Mouse (Mus musculus) kidney, embryonic 16.5 days (tissue): Measurements from ENCODE around the gene Ankra2. TPM values are rescaled to one million over a fixed set of nuclear protein-coding genes. Genes with fewer than 3 reads are reported as not detected.

ENCODE experiments used
- ATAC-seq: fragments of 200-750 bp; cut with Nextera tagmentation; 2 replicates; pipeline ENCODE4 v1.8.0; 2017; ENCODE audit warnings: moderate TSS enrichment; ENCODE audit not compliant: low FRiP score, low TSS enrichment
- H3K27ac ChIP-seq: fragments of 300-500 bp; sonication (generic); 2 replicates; pipeline ENCODE4 v1.5.1; 2014; ENCODE audit warnings: low read length
- H3K27me3 ChIP-seq: fragments of 300-500 bp; sonication (generic); 2 replicates; pipeline ENCODE4 v1.6.1; 2014; ENCODE audit warnings: low read length, control low read depth, mixed read lengths; ENCODE audit not compliant: insufficient read depth
- H3K36me3 ChIP-seq: fragments of 300-500 bp; sonication (generic); 2 replicates; pipeline ENCODE4 v1.6.1; 2014; ENCODE audit warnings: low read length, control low read depth, mixed read lengths; ENCODE audit not compliant: insufficient read depth
- H3K4me1 ChIP-seq: fragments of 300-500 bp; sonication (generic); 2 replicates; pipeline ENCODE4 v1.6.1; 2014; ENCODE audit warnings: low read length, control low read depth, mixed read lengths; ENCODE audit not compliant: insufficient read depth
- H3K4me2 ChIP-seq: fragments of 300-500 bp; sonication (generic); replicated peaks from 2 replicates; pipeline ENCODE4 v1.6.1; 2014; ENCODE audit warnings: low read depth, low read length
- H3K4me3 ChIP-seq: fragments of 300-500 bp; sonication (generic); 2 replicates; pipeline ENCODE4 v1.5.1; 2014; ENCODE audit warnings: mild to moderate bottlenecking, low read length
- H3K9ac ChIP-seq: fragments of 300-500 bp; sonication (generic); replicated peaks from 2 replicates; pipeline ENCODE4 v1.6.1; 2014; ENCODE audit warnings: low read length
- H3K9me3 ChIP-seq: fragments of 300-500 bp; sonication (generic); 2 replicates; pipeline ENCODE4 v1.6.1; 2016; ENCODE audit warnings: low read length, control low read depth
- WGBS: fragments of 180-500 bp; shearing (Covaris S2); extraction: QIAGEN DNeasy Blood & Tissue Kit; methylation state at CpG from one replicate; pipeline ENCODE4 v1.1.7; 2014; 5-methylcytosine and 5-hydroxymethylcytosine counted together
- polyA plus RNA-seq: library from polyadenylated mRNA; unstranded; fragments of >200 nt; fragmentation: Nextera tagmentation; extraction: Ambion mirVana; gene quantifications from 2 replicates; pipeline ENCODE4 v1.2.1, GENCODE M21; 2015

Gene Ankra2
- polyA plus RNA-seq, 1 experiment from 2014 or later = 15.7 TPM

- 35% methylated on average over 2 of the region's 2 CpGs for WGBS
- no peak overlapping the region for H3K27ac ChIP-seq
- H3K9ac ChIP-seq = no peak overlapping the region
- no peaks in the 10 kb centered on the region for H3K27me3 ChIP-seq
- no peaks in the 10 kb centered on the region for H3K4me1 ChIP-seq
- no peak overlapping the region for H3K4me3 ChIP-seq
- no peak overlapping the region for H3K4me2 ChIP-seq
- no peaks in the 10 kb centered on the region for H3K36me3 ChIP-seq
- ATAC-seq = no peak
- no peaks in the 10 kb centered on the region for H3K9me3 ChIP-seq
These were observed 27.8 kb downstream of the Ankra2 start for GRCm38 (mm10) chr13:98290719-98291118.

- Histone ChIP-seq H3K4me3 (no peak overlapping the region), H3K4me1 (no peaks in the 10 kb centered on the region), H3K36me3 (no peaks in the 10 kb centered on the region), H3K9me3 (no peaks in the 10 kb centered on the region), H3K9ac (no peak overlapping the region), H3K27me3 (no peaks in the 10 kb centered on the region), H3K27ac (no peak overlapping the region), H3K4me2 (no peak overlapping the region)
- WGBS = 85% methylated on average over 8 of the region's 8 CpGs
- ATAC-seq = 0 out of 2 replicates have a peak, but pooled peaks have one; percentile 39
These were observed 28.8 kb downstream of the Ankra2 start for GRCm38 (mm10) chr13:98291712-98292111.

DNA sequence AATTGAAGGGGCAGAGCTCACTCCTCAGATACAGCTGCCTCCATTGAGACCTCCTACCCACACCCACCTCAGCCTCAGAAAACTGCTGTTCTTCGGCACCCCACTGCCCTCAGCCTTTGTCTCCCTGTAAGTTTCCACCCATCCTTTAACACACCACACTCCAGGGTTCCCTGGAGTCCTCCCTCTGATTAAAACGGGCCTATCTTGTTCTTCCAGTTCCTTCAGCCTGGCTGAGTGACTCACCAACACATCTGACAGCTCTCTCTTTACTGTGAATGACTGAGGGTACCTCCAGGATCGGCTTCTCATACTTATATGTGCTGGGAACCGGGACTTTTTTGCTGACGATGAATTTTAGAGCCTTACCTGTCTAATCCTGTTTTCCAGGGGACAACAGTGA is 33.2 kb downstream of the Ankra2 start:
- Histone ChIP-seq H3K9me3 (no peaks in the 10 kb centered on the region), H3K4me3 (no peak overlapping the region), H3K4me1 (no peaks in the 10 kb centered on the region), H3K9ac (no peak overlapping the region), H3K27me3 (no peaks in the 10 kb centered on the region), H3K36me3 (no peaks in the 10 kb centered on the region), H3K27ac (no peak overlapping the region), H3K4me2 (no peak overlapping the region)
- WGBS = 45% methylated on average over 5 of the region's 5 CpGs
- ATAC-seq = no peak

GRCm38 (mm10) chr13:98297883-98298482 is 35.1 kb downstream of the Ankra2 start:
- Histone ChIP-seq H3K4me2 (no peak overlapping the region), H3K9ac (no peak overlapping the region), H3K4me3 (no peak overlapping the region), H3K4me1 (no peaks in the 10 kb centered on the region), H3K27ac (no peak overlapping the region), H3K36me3 (no peaks in the 10 kb centered on the region), H3K9me3 (no peaks in the 10 kb centered on the region), H3K27me3 (no peaks in the 10 kb centered on the region)
- ATAC-seq = no peak
- 91% methylated on average over 6 of the region's 6 CpGs for WGBS

GRCm38 (mm10) chr13:98298833-98299758 is 36.2 kb downstream of the Ankra2 start:
- ATAC-seq = peak; percentile 70
- Histone ChIP-seq H3K4me3 (0 out of 2 replicates have a peak overlapping the region, but pooled peaks have one; percentile 8), H3K27ac (no peak overlapping the region)

DNA sequence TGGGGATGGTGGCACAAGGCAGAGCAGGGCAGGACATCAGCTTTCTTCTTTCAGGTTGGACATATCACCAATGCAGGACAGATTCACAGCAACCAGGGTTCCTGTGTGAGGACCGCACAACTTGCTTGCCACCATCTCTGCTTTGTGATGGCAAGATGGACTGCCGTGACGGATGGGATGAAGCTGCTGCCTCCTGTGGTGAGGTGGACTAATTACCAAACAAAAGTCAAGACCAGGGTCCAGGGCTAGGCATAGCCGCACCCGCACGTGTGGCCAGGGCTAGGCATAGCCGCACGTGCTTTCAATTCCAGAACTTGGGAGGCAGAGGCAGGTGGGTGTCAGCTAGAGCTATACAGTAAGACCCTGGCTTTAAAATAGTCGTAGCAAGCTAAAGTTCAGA is 42.4 kb downstream of the Ankra2 start:
- Histone ChIP-seq H3K9me3 (no peaks in the 10 kb centered on the region), H3K4me2 (no peak overlapping the region), H3K36me3 (peaks cover 12% of the 10 kb centered on the region), H3K9ac (no peak overlapping the region), H3K4me3 (no peak overlapping the region), H3K27me3 (no peaks in the 10 kb centered on the region), H3K27ac (no peak overlapping the region), H3K4me1 (no peaks in the 10 kb centered on the region)
- ATAC-seq = no peak
- WGBS = 90% methylated on average over 9 of the region's 9 CpGs

More at GRCm38 (mm10) chr13:98298833-98299758, 36.2 kb downstream of the Ankra2 start:
- Histone ChIP-seq H3K4me2 (peak overlapping the region; percentile 32), H3K9ac (no peak overlapping the region), H3K4me1 (no peaks in the 10 kb centered on the region), H3K9me3 (no peaks in the 10 kb centered on the region), H3K36me3 (no peaks in the 10 kb centered on the region), H3K27me3 (no peaks in the 10 kb centered on the region)
- 51% methylated on average over 21 of the region's 21 CpGs for WGBS

GRCm38 (mm10) chr13:98306393-98306792 is 43.5 kb downstream of the Ankra2 start:
- Histone ChIP-seq H3K27me3 (no peaks in the 10 kb centered on the region), H3K9me3 (no peaks in the 10 kb centered on the region), H3K9ac (no peak overlapping the region), H3K4me1 (no peaks in the 10 kb centered on the region), H3K4me2 (no peak overlapping the region), H3K27ac (no peak overlapping the region), H3K4me3 (no peak overlapping the region), H3K36me3 (peaks cover 23% of the 10 kb centered on the region)
- WGBS = 52% methylated on average over 5 of the region's 5 CpGs
- no peak for ATAC-seq

DNA sequence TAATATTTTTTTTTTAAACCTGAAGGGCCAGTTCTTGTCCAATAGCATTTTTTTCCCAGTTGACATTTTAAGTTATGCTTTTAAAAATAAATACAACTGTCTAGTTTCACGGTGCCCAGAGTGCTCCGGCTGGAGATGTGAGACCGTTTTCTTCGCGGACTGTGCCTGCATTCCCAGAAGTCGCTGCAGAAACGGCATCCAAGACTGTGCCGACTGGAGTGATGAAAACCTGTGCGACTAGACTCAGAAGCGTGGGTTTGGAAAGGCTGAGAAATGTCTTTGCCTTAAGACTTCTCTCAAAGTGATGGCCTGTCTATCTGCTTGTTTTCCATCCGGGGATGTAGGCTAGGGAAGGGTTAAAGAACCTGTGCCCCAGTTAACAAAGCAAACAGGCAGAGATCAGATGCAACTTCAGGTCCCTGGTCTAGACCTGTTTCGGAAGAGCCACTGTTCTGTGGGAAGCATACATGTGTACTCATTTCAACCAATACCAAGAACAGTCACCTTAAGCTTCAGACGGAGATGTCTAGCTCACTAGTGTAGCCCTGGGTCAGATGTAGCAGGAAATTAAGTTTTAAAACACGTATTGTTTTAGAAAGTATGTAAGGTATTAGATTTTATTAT is 44.1 kb downstream of the Ankra2 start:
- 40% methylated on average over 14 of the region's 14 CpGs for WGBS
- H3K27ac ChIP-seq = no peak overlapping the region
- H3K27me3 ChIP-seq = no peaks in the 10 kb centered on the region
- peaks cover 28% of the 10 kb centered on the region for H3K36me3 ChIP-seq
- no peak overlapping the region for H3K4me3 ChIP-seq
- H3K9me3 ChIP-seq = no peaks in the 10 kb centered on the region
- H3K4me1 ChIP-seq = no peaks in the 10 kb centered on the region
- ATAC-seq = no peak
- no peak overlapping the region for H3K4me2 ChIP-seq
- H3K9ac ChIP-seq = no peak overlapping the region

- 87% methylated on average over 5 of the region's 5 CpGs for WGBS
- no peaks in the 10 kb centered on the region for H3K9me3 ChIP-seq
- peaks cover 35% of the 10 kb centered on the region for H3K36me3 ChIP-seq
- H3K4me1 ChIP-seq = no peaks in the 10 kb centered on the region
- no peaks in the 10 kb centered on the region for H3K27me3 ChIP-seq
- ATAC-seq = no peak
- H3K4me2 ChIP-seq = no peak overlapping the region
- H3K4me3 ChIP-seq = no peak overlapping the region
- H3K27ac ChIP-seq = no peak overlapping the region
- H3K9ac ChIP-seq = no peak overlapping the region
These were observed 45.1 kb downstream of the Ankra2 start for GRCm38 (mm10) chr13:98308004-98308403.
